Mouse (Mus musculus): ENCODE data around the gene Creld1.

The Creld1 gene

GRCm38 (mm10) chr6:113471297-113471936 lies 11.7 kb upstream of the Creld1 start, which contains the start of gene Il17rc:
Gene Il17rc, plus strand, starts transcription at chr6:113471427.
- peak; percentile 82 for DNase-seq

DNA sequence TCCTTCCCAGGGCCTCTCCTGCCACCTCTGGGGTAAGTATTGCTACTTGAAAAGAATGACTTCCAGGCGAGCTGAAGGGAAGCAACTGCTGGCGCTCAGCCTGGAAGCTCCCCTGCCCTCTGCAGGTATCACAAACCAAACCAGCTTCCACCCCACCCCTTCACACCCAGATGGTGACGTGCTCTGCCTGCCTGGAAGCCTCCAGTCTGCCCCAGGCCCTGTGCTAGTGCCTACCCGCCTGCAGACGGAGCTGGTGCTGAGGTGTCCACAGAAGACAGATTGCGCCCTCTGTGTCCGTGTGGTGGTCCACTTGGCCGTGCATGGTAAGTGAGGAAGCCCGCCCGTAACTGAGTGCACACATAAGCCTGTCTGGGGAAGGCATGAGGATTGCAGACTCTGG lies 11.0 kb upstream of the Creld1 start:
- peak; percentile 19 for DNase-seq

DNA sequence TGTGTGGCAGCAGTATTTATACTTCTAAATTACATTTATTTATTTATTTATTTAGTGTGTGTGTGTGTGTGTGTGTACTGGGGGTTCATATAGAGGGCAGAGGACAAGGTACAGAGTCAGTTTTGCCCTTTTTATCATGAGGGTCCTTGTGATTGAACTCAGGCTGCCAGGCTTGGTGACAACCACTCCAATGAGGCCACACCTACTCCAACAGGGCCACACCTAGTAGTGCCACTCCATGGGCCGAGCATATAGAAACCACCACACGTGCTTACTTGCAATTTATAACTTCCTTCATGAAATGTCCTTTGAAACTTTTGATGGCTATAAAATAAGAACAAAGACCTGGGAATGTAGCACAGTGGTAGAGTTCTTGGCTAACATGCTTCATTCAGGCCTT lies 9.9 kb upstream of the Creld1 start:
- DNase-seq: no peak

- DNase-seq: no peak
Observed at GRCm38 (mm10) chr6:113473715-113474114, 9.4 kb upstream of the Creld1 start.

GRCm38 (mm10) chr6:113477353-113477752 lies 5.7 kb upstream of the Creld1 start:
- no peak for DNase-seq

DNA sequence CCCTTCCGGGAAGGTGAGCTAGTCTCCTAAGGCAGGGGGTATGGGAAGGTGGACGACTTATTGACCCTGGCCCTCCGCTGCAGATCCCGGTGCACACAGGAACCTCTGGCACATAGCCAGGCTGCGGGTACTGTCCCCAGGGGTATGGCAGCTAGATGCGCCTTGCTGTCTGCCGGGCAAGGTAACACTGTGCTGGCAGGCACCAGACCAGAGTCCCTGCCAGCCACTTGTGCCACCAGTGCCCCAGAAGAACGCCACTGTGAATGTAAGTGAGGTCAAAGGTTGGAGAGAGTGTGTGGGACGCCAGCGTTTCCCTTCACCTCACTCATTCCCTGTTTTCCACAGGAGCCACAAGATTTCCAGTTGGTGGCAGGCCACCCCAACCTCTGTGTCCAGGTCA lies 4.2 kb upstream of the Creld1 start:
- DNase-seq: peak; percentile 30

DNA sequence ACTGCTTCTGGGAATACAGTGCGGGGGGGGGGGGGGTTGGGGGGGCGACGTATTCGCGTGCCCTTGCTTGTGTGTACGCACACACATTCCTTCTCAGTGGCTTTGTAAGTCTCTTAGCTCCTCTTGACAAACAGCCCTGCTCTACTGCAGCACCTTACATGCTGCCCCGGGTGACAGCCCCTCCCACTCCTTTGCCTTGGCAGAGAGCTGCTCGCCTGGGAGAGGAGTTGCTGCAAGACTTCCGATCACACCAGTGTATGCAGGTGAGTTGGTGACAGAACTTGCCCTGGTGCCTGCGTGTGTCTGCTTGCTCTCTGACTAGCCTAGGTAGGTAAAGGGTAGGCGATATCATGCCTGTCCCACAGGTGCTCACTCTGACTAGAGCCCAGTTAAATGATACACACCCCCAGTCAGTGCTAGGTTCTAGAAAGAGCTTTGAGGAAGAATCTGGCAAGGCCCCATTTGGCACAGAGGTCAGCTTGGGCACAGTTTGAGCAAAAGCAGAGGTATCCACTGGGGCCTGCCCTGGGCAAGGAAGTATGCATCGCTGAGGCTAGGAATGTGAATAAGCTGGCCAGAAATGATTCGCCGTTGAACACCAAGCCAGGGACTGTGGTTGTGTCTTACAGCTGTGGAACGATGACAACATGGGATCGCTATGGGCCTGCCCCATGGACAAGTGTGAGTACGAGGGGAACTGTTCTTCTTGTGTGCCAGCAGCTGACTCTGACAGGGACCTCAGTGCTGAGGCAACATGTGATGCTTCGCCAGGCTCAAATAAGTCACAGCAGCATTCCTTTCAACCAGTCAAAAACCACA lies 2.3 kb upstream of the Creld1 start:
- DNase-seq: peak; percentile 54

- DNase-seq: peak; percentile 58
Observed at GRCm38 (mm10) chr6:113482477-113483099, 509 bp upstream of the Creld1 start.

- DNase-seq: peak; percentile 43
Observed at GRCm38 (mm10) chr6:113483729-113484128, 632 bp downstream of the Creld1 start.

- no peak for DNase-seq
Observed at GRCm38 (mm10) chr6:113487125-113487576, 4.1 kb downstream of the Creld1 start.

DNA sequence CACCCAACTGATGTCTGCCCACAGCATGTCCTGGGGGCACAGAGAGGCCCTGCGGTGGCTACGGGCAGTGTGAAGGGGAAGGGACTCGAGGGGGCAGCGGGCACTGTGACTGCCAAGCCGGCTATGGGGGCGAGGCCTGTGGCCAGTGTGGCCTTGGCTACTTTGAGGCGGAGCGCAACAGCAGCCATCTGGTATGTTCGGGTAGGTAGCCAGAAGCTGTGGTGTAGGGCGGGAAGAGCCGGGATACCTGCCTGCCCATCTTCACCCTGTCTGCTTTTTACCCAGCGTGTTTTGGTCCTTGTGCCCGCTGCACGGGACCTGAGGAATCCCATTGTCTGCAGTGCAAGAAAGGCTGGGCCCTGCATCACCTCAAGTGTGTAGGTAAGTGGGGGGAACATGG lies 6.3 kb downstream of the Creld1 start:
- DNase-seq: no peak

GRCm38 (mm10) chr6:113492101-113492864 lies 9.2 kb downstream of the Creld1 start:
- DNase-seq: no peak

GRCm38 (mm10) chr6:113494258-113494788 lies 11.2 kb downstream of the Creld1 start:
- DNase-seq: peak; percentile 89

DNA sequence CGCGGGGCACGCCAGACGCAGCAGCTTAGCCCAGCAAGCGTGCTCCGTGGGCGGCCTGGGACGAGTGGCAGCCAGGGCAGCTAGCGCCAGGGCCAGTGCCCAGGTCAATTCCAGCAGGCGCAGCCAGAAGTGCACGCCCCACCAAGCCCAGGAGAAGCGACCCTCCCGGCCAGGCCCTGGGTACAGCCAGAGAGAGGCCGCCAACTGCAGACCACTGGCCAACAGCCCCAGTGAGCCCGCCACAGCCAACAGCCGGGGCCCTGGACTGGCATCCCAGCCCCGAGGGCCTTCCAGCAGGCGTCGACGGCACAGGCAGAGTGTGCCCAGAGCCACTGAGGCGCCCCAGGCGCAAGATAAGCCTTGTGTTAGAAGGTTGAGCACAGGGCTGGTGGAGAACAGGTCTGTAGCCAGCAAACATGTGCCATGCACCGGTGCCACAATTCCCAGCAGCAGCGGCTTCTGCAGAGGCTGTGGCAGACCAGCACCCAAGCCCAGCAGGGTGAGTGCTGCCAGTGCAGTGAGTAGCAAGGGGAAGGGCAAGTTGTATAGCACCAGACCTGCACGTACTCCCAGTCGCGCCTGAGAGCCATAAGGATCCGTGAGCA lies 12.1 kb downstream of the Creld1 start:
- peak; percentile 20 for DNase-seq

DNA sequence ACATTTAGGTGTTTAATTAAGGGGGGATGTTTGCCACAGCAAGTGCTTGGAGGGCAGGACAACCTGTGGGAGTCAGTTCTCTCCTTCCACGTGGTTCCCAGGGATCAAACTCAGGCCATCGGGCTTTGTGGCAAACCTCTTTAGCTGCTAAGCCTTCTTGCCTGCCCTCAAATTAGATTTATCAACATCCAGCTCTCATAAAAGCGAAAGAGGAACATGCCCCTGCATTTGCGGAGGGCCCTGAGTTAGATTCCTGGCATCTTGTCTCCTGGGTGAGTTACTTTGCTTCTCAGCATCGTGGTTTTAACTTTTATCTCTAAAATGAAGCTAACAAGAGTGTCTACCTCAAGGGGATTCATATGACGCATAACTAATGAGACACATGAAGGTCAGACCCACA lies 16.2 kb downstream of the Creld1 start:
- no peak for DNase-seq

- DNase-seq: peak; percentile 26
Observed at GRCm38 (mm10) chr6:113501388-113502084, 18.4 kb downstream of the Creld1 start, which contains the start of gene Prrt3. Gene Prrt3, minus strand, starts transcription at chr6:113501931.

DNA sequence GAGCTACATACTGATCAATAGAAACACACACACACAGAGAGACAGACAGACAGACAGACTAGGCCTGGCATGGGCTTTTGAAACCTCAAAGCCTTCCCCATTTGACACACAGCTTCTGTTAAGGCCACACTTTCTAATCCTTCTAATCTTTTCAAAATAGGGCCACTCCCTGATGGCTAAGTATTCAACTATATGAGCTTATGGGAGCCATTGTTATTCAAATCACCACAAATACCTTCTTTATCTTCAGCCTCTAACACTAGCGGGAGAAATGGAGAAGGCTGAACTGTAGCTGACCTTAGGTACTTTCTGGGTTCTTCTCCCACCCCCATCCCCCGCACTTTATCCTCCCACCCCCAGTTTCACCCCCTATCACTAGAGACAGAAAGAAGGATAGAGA lies 19.7 kb downstream of the Creld1 start:
- no peak for DNase-seq

DNA sequence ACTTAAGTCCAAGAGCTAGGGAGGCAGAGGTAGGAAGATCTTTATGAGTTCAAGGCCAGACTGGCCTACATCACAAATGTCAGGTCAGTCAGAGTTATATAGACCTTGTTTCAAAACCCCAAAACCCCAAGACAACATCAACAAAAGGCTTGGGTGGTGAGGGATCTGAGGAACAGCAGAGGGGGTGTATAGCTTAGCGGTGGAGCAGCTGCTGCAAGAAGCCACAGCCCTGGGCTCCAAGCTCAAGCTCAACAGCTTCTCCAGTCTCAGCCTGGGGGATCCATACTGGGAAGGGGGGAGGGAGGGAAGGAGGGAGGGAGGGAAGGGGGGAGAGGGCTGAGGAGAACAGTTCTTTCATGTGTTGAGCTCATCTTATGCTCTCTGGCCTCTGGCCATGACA lies 22.6 kb downstream of the Creld1 start:
- DNase-seq: no peak

DNA sequence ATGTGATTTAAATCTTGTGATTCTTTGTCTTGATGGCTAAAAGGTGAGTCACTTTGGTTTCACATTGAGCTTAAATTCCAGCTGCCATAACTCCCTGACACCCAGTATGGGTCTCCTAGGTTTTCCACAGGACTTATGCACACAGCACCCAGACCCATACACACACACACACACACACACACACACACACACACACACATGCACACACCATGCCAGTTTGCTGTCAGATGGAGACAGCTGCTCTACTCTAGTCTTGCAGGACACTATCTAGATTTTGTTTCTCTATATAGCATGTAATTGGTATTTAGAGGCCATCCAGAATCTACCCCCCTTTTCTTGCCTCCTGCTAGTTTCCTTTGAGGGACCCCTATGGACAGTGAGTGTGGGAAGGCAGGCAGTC lies 24.0 kb downstream of the Creld1 start:
- DNase-seq: no peak

DNA sequence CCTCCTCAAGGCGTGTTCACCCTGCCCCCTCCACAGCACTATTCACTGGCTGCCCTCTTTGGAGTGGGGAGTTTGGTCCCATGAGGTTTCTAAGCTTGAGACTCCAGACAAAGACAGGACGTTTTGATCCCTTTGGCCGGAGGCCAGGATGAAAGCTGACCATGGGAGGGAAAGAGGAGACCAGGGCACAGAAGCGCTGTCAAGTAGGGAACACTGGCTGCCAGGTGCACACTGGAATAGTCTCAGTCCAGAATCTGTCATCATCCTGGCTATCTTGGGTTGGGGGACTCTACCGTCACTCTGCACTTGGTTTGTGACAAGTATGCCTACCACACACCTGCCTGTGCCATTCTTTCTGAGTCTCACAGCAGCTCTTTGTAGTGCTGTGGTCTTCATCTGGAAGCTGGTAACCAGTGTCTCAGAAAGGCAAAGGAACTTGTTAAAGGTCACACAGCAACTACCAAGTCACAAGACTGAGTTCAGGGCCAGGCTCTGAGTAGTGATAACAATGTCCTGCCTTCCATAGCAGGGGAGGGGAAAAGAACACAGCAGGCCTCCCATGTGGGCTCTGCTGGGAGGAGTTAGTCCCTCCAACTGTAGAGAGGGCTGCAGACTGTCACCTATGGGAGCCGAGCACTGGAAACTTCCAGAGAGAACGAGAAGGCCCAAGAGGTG lies 25.3 kb downstream of the Creld1 start:
- no peak for DNase-seq

DNA sequence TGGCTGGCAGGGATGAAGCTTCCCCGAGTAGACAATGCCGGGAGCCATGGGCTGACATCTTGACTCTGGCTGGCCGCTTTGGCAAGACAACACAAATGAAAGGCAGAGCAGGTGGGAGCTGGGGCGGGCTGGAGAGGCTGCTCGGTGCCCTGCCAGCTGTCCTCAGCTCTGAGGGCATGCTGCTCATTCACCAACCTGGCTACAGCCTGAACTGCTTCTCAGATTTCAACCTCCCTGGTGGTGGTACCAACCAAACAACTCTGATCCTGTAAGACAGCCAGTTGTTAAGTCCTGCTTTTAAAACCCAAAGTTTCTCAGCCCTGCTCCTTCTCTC lies 25.8 kb downstream of the Creld1 start:
- DNase-seq: no peak

All from kidney, postnatal 10 days (tissue).